Mouse (Mus musculus) cerebellum, adult 2 months (tissue): Measurements from ENCODE around the gene Tfe3. TPM values are rescaled to one million over a fixed set of nuclear protein-coding genes. Genes with fewer than 3 reads are reported as not detected.

ENCODE experiments used
- DNase-seq, 2 experiments: peaks; one replicate each; pipeline ENCODE4 v3.0.0; 2021
- H3K27ac ChIP-seq: fragments of 200-500 bp; 2 replicates; pipeline ENCODE4 v1.5.1; 2012; ENCODE audit warnings: low read length, control low read depth, inconsistent platforms; ENCODE audit not compliant: insufficient read depth
- H3K27me3 ChIP-seq: fragments of 200-500 bp; 2 replicates; pipeline ENCODE4 v1.6.1; 2012; ENCODE audit warnings: inconsistent platforms, mild to moderate bottlenecking, low read length, moderate library complexity; ENCODE audit not compliant: control insufficient read depth, insufficient read depth
- H3K4me1 ChIP-seq: fragments of 200-500 bp; 2 replicates; pipeline ENCODE4 v1.6.1; 2011; ENCODE audit warnings: low read length; ENCODE audit not compliant: control insufficient read depth, insufficient read depth
- H3K4me3 ChIP-seq: fragments of 200-500 bp; replicated peaks from 2 replicates; pipeline ENCODE3; 2011; ENCODE audit warnings: mild to moderate bottlenecking, low read depth, low read length, control low read depth; ENCODE audit not compliant: insufficient read depth
- CTCF ChIP-seq: fragments of 200-500 bp; IDR thresholded peaks from 2 replicates; pipeline ENCODE4 v1.5.1; 2011; ENCODE audit warnings: low read depth, mild to moderate bottlenecking, control low read depth, low read length, moderate library complexity, borderline replicate concordance; ENCODE audit not compliant: insufficient read depth
- POLR2A ChIP-seq: fragments of 200-500 bp; IDR thresholded peaks from 2 replicates; pipeline ENCODE4 v1.6.1; 2011; ENCODE audit warnings: low read length, control low read depth, borderline replicate concordance; ENCODE audit not compliant: insufficient read depth
- WGBS: fragments of 180-500 bp; shearing (Covaris S2); methylation state at CpG from one replicate; pipeline ENCODE4 v1.1.7; 2018; 5-methylcytosine and 5-hydroxymethylcytosine counted together
- polyA plus RNA-seq: library from polyadenylated mRNA; depleted of rRNA; stranded (reverse); fragments of >200 nt; gene quantifications from 2 replicates; pipeline ENCODE4 v1.2.3, GENCODE M21; 2012

Tfe3 gene
- polyA plus RNA-seq, 1 experiment: 24.4 TPM

DNA sequence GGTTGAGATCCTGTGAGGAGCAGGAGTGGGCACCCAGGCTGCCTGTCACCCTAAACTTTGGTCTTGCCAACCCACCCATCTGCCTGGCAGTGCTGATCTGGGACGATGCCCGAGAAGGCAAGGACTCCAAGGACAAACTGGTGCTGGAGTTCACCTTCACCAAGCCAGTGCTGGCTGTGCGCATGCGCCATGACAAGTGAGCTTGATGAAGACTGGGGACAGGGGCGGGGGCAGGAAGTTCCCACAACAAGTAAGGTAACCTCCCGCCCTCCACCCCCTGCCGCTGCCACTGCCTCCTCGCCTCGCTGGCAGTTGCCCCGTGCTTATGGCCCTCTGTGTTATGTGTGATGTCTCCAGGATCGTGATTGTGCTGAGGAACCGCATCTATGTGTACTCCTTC is 36.5 kb upstream of the Tfe3 start:
- H3K27ac ChIP-seq: no peak overlapping the region
- WGBS: 86% methylated on average over 11 of the region's 12 CpGs
- TF ChIP-seq POLR2A: no peak
- no peak for TF ChIP-seq CTCF
- H3K4me3 ChIP-seq: no peak overlapping the region
- no peaks in the 10 kb centered on the region for H3K4me1 ChIP-seq
- no peak for DNase-seq
- no peaks in the 10 kb centered on the region for H3K27me3 ChIP-seq

DNA sequence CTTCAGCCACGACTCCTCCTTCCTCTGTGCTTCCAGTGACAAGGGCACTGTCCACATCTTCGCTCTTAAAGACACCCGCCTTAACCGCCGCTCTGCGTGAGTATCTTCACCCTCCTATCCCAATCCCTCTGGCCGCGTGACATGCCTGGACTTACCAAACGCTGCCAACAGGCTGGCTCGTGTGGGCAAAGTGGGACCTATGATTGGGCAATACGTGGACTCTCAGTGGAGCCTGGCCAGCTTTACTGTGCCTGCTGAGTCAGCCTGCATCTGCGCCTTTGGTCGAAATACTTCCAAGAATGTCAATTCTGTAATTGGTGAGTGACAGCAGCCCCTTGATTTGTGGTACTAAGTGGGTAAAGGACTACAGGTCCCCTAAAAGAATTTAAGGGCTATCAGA is 35.2 kb upstream of the Tfe3 start:
- WGBS: 81% methylated on average over 13 of the region's 13 CpGs
- H3K27me3 ChIP-seq: no peaks in the 10 kb centered on the region
- H3K4me3 ChIP-seq: no peak overlapping the region
- no peak overlapping the region for H3K27ac ChIP-seq
- DNase-seq: no peak
- TF ChIP-seq CTCF (no peak), POLR2A (no peak)
- H3K4me1 ChIP-seq: no peaks in the 10 kb centered on the region

DNA sequence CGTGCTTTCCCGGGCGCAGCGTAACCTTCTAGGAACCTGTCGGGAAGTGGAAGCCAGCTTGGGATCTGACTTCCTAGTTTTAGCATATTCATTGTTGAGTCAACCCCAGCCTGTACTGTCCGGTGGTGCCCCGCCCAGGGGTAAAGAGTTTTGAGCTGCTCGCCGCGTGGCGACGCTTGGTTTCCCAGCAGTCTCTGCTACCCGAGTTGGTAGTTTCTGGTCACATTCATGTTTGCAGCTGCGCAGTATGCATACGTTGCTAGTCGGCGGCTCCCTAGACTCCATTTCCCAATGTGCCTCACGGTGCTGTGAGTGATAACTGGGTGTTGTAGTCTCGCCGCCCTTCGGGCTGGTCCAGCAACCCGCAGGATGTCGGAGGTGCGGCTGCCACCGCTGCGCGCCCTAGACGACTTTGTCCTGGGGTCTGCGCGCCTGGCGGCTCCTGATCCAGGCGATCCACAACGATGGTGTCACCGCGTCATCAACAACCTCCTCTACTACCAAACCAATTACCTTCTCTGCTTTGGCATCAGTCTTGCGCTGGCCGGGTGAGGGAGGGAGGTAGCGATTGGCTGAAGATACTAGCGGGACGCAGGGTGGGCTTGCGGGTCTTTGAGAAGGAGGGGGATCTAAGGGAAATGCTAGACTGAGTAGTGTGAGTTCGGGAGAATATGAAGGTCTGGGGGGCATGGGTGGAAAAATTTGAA is 34.0 kb upstream of the Tfe3 start, which contains the start of gene Praf2:
TSS of gene Praf2 (plus strand) at position 225 of the 707 bp plus-strand sequence.
- TF ChIP-seq CTCF (no peak), POLR2A (peak; percentile 44; the same call in 1 of the 2 replicates)
- no peaks in the 10 kb centered on the region for H3K4me1 ChIP-seq
- DNase-seq: peak; percentile 80 to 86
- no peaks in the 10 kb centered on the region for H3K27me3 ChIP-seq
- H3K4me3 ChIP-seq: peak within 1 kb of the TSS; percentile 71
- no peak within 1 kb of the TSS for H3K27ac ChIP-seq
- WGBS: 7% methylated on average over 42 of the region's 42 CpGs

DNA sequence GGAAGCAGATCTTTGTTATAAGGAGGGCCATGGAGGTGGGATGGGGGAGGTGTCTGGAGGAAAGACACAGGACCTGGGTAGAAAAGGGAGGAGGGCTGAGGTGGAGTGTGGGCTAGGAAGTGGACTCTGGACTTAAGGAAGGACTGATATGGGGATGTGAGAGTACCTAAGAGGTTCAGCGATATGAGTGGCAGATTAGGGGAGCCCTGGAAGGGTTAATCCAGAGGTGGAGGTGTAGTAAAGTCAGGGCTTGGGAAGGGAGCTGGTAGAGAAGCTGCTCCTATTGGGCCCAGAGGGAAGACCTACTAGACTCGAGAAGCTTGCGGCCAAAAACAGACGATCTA is 33.5 kb upstream of the Tfe3 start:
- H3K27me3 ChIP-seq: no peaks in the 10 kb centered on the region
- H3K4me1 ChIP-seq: no peaks in the 10 kb centered on the region
- 10% methylated on average over 4 of the region's 4 CpGs for WGBS
- no peak overlapping the region for H3K27ac ChIP-seq
- peak overlapping the region; percentile 71 for H3K4me3 ChIP-seq
- TF ChIP-seq POLR2A (no peak), CTCF (no peak)
- DNase-seq: no peak

DNA sequence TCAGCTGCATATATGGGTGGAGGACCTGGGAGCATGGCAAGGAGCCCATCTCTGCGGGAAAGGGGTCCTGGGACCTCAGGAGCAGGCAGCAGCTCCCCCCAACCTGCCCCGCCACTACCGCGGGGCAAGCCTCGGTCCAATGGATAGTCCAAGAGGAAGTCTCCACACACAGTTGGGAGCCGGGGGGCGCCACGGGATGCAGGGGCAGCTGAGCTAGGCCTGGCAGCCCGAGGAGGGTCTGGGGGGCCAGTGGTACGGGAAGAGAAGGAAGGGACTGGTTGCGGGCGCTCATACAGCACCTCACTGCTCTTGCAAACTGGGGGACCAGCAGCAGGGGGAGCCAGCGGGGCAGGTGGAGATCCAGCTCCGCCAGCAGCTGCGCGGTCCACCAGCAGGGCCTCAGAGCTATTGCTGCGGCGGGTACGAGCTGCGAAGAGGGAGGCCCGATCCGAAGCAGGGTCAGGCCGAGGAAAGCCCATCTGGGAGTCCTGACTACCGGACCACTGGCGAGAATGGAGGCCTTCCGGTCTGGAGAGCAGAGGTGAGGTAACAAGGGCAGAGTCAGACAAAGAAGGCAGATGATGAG is 28.7 kb upstream of the Tfe3 start:
- peaks cover 10% of the 10 kb centered on the region for H3K4me1 ChIP-seq

DNA sequence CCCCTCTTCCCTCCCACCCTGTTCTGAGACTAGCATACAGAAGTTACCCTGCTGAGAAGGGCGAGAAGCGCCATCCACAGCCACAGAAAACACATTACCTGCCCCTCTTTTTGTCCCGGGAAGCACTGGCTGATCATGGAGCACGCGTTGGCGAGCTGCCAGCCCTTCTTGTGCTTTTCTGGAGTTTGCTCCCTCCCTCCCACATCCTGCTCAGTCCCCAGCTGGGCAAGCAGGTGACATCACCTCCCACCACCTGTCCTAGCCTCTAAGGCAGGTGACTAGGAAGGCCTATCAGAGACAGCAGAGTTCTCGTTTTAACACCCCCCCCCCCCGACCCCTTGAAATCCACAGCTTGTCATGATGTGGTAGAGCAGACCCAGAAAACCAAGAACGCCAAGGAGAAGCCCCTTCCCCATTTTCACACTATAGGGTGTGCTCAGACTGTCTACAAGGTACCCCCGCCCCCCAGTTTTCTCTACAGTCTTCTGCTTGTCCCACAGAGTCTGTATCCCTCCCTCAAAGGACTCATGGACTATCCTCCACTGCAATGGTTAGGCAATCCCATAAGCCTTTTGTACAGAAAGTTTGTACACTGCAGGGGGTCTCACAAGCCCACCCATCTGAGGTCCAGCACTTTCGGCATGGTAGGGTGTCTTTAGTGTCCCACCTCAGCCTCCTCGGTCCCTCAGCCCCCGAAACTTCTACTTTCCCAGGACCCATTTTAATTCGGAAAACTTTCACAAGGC is 22.9 kb upstream of the Tfe3 start:
- Histone ChIP-seq H3K4me1 (peaks cover 9% of the 10 kb centered on the region), H3K27me3 (no peaks in the 10 kb centered on the region), H3K4me3 (peak overlapping the region; percentile 88), H3K27ac (peak overlapping the region; percentile 96)
- DNase-seq: peak; percentile 86 to 91
- 32% methylated on average over 14 of the region's 14 CpGs for WGBS
- TF ChIP-seq POLR2A (no peak), CTCF (no peak)

More for the DNA sequence above, 28.7 kb upstream of the Tfe3 start:
- no peak overlapping the region for H3K27ac ChIP-seq
- no peaks in the 10 kb centered on the region for H3K27me3 ChIP-seq
- WGBS: 20% methylated on average over 26 of the region's 26 CpGs
- H3K4me3 ChIP-seq: no peak overlapping the region
- TF ChIP-seq CTCF: peak; percentile 39; the same call in 1 of the 2 replicates
- TF ChIP-seq POLR2A: no peak
- peak; percentile 48 to 65 for DNase-seq

DNA sequence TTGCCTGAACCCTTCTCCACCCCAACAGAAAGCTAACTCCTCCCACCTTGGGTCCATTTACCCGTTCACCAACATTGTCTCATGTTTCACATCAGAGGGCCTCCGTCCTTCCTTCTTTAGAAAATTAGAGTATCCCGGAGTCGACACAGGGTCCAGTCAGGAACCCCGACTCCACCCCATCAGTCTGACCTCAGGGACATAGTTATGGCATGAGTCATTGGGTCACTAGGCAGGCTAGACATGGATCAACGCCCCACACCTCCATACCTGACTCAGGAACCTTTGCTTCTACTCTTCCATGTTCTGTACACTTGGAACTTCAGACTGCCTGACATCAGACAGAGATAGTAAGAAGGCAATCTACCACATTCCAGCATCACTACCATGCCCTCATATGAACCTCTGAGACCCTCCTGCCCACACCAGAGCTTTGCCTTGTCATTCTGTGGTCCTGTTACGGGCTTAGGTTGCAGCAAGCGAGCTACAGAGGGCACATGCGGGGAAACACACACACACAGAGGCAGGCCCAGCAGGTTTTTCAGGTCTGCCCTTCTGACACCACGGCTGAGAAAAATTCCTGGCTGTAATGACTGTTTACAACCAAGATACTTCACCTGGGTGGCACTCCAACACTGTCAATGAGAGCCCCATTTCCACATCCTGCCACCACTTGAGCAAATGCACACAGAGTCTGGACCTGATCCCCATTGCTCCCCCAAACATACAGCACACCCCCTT is 22.1 kb upstream of the Tfe3 start:
- Histone ChIP-seq H3K4me3 (peak overlapping the region; percentile 88), H3K27ac (peak overlapping the region; percentile 96), H3K27me3 (no peaks in the 10 kb centered on the region), H3K4me1 (peaks cover 7% of the 10 kb centered on the region)
- 22% methylated on average over 10 of the region's 10 CpGs for WGBS
- TF ChIP-seq POLR2A (no peak), CTCF (no peak)
- DNase-seq: no peak
